Mouse (Mus musculus) adipocyte (in vitro differentiated cells): ENCODE results near the gene Rpl13a.
A peak's percentile ranks its signal among the peaks of the same experiment; 100 is the strongest.

Experiments used
- DNase-seq: peaks from one replicate; pipeline ENCODE4 v3.0.0-alpha.2; 2016; ENCODE audit warnings: low spot score

Gene Rpl13a

DNA sequence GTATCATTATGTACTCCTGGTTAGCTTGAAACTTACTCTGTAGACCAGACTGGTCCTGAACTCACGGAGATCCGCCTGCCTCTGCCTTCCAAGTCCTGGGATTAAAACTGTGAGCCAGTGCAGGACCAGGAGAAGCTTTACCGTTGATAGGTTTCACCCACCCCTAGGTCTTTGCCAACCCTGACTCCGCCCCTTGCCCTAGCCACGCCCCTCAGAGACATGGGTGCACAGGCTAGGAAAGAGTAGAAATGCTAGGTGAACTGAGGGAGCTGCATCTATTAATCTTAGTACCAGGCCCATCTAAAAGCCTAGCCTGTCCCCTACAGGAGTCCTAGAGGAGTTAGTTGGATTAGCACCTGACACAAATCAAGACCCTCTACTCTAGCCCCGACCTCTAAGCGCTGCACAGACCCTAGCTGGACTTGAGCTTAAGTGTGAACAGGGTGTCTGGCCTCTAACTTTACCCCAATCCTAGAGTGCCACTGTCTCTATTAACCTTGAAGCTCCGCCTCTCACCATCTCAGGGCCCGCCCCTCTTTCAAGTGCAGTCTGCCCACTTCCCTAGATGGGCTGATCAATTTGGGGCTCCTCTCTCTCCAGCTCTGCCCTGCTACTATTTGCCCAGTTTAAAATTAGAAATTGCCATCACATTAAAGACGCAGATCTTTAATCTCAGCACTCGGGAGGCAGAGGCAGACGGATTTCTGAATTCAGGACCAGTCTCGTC lies 38.1 kb downstream of the Rpl13a start:
- no peak for DNase-seq

DNA sequence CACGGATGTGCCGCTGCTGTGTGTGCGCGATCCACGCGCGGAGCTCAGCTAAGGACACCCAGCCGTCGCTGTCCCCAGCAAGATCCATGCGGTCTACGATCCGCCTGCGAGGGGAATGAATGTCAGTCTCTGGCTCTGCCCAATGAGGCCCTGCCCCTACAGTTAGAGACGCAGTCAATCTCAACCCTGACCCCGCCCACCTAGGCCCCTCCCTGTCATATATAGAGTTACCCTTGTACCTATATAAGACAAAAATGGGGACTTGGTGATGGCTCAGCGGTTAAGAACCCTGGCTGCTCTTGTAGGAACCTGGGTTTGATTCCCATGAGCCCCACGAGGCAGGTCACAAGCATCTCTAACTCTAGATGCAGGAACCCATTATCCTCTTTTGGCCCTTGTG lies 40.0 kb downstream of the Rpl13a start:
- no peak for DNase-seq

DNA sequence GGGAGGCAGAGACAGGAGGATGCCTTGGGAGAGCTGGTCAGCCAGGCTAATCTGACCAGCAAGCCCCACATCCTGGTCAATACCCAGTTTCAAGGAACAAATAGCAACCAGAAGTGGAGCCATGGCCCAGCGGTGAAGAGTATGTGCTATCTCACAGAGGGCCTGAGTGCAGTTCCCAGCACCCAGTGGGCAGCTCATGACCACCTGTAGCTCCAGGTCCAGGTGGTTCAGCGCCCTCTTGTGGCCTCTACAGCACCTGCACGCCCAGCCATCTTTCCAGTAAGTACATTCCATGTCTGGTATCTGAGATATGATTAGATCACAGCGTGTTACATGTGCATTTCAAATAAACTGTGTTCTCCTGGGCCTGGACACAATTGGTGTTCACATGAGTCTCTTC lies 42.5 kb downstream of the Rpl13a start:
- no peak for DNase-seq

DNA sequence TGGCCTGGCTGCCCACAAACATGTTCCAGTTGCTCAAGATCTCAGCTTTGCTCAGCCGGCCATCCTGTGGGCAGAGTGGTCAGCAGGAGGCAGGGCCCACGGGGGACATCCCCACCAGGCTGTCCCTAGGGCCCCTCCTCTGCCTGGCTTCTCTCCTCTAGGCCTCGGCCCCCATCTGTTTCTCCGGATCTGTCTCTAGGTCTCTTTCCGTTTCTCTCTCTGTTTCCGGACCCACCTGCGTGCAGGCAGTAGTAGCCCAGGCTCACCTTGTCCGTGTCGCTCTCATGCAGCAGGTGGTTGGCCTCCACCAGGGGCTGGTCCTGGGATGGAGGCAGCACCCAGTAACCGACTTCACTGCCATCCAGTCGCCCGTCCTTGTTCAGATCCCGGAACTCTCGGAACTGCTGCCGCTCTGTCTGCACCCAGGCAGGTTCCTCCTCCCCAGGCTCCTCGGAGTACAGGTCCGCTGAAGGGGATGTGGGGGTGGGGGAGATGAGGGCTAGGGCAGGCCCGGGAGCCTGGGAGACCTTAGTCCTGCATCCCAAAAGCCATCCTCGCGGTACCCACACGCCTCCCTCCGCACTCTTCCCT lies 45.2 kb downstream of the Rpl13a start:
- no peak for DNase-seq

DNA sequence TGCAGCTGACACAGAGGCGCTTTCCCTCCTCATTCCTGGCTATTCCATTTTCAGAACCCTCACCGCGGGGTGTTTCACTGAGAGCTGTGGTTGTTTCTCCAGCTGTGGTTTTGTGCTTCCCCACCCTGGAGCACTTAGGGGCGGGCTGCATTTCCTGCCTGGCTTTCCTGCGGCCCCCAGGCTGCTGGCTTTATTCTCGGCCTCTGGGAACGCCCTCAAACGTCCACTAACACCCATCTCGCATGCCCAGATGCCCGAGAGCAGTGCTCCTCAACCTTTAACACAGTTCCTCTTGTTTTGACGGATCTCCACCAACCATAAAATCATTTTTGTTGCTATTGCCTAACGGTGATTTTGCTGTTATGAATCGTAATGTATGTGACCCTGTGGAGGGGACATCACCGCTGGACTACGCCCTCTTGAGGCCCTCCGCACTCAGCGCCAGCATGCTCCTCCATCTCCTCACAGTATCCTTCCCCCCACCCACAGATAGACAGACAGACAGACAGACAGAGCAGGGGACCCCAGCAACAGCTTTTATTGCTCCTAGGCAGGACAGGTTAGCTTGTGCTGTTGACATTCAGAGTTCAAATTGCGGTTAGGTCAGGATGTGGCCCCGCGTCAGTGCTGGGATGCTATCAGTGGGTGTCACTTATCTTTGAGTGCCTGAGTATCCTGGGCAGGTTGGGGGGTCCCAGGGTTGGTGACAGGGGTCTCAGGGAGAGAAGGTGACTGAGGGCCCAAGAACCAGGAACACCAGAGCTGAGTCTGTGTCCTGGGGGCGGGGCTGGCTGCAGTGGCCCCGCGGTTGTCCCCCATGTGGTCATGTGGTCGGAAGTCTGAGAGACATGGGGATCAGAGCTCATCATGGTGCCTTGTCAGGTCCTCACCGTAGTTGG lies 45.9 kb downstream of the Rpl13a start:
- no peak for DNase-seq

DNA sequence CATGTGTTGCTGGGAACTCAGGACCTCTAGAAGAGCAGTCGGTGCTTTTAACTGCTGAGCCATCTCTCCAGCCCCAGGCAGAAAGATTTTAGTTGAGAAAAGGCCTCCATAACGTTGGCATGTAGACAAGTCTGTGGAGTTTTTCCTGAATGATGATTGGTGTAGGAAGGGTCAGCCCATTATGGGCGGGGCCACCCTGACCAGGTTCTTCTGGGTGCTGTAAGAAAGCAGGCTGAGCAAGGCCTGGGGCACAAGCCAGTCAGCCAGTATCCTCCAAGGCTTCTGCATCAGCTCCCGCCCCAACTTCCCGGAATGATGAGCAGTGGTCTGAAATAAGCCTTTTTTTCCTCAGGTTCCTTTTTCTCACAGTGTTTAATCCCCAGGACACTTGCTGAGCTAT lies 47.5 kb downstream of the Rpl13a start:
- no peak for DNase-seq

DNA sequence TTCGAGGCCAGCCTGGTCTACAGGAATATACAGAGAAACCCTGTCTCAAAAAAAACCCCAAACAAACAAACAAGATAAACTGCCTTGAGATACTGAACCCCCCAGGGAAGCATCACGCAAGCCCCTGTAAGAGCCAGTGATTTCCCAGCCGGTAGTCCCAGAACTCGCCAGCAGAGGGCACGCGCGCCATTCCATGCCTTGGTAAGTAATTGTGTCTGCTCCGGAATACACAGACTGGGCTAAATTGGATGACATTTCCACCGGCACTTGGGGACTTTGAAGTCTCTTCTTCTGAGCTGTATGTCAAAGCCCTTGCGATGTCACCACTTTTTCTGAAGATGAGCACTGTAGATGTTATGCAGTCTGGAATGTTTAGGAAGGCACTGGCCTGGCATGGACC lies 48.7 kb downstream of the Rpl13a start:
- peak; percentile 78 for DNase-seq

DNA sequence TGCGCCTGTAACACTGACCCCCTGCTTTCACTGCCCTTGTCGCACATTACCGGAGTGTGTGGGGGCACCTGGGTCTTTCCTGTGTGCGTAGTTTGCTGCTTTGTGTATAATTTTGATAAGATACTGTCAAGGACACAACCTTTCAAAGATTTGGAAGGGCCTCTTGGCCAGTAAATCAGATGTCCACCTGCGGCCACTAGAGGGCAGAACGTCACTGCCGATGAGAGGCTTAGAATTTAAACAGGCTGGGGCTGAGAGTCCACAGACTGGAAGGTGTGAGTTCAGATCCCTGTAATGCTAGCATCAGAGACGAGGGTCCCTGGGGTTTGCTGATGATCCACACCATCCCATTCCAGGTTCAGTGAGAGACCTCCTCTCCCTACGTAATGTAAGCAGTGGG lies 50.0 kb downstream of the Rpl13a start:
- DNase-seq, result peak; percentile 74

DNA sequence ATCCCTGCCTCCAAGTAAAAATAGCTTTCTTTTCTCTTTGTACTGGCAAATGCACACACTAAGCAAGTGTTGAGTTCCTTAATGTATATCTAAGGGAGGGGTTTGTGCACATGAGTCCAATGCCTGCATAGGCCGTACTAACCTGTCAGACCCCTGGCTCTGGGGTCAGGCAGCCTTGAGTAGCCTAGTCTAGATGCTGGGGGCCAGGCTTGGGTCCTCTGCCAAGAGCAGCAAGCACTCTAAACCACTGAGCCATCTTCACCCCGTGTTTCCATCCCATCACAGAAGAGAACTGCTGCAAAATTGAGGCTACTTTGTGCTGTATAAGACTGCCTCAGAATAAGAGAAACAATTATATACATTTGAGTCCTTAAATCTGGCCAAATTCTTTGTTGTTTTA lies 50.7 kb downstream of the Rpl13a start:
- no peak for DNase-seq

DNA sequence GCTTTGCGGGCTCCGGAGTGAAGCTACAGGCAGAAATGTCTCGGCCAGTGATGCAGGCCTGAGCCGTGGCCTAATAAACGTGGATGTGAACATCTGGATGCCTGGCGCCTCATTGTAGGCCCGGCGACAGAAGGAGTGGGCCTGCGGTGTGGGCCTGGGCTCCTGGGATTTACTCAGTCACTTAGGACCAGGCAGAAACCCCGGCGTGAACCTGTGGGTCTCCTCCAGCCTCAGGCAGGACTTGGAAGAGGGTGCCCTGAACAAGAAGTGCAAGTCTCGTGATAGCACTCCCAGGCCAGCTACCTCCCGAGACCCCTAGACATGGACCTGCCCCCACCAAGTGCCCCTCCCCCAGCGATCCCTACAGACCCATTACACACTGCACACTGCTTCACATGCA lies 51.2 kb downstream of the Rpl13a start:
- DNase-seq, result no peak

DNA sequence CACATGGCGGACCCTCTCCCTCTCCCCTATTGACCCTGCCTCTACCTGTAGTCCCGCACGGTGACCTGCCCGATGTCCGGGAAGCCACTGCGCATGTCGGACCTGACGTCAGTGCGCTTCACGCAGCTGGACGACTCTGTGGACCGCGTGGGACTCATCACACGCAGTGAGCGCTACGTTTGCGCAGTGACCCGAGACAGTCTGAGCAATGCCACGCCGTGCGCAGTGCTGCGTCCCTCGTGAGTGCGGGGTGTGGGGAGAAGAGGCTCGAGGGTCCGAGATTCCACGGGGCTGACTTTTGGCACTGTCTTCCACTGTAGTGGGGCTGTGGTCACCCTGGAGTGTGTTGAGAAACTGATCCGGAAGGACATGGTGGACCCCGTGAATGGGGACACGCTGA lies 52.1 kb downstream of the Rpl13a start:
- DNase-seq, result no peak
